Mouse (Mus musculus) heart, postnatal 36 days (tissue): ENCODE measurements at regions not wholly inside any gene's neighbourhood (a gene's known extent, or its start where the extent isn't known, plus 50 kb on each side); places are given as distances from the start of the nearest gene placed in this dataset.

Experiments
- DNase-seq, 2 experiments: peaks; one replicate each; pipeline ENCODE4 v3.0.0; 2021 to 2022
- intact Hi-C: fragments of 180-260 bp; cut with DNase I; formaldehyde crosslinking; loops from one replicate; pipeline ENCODE4 v1.15.1; 2025

DNA sequence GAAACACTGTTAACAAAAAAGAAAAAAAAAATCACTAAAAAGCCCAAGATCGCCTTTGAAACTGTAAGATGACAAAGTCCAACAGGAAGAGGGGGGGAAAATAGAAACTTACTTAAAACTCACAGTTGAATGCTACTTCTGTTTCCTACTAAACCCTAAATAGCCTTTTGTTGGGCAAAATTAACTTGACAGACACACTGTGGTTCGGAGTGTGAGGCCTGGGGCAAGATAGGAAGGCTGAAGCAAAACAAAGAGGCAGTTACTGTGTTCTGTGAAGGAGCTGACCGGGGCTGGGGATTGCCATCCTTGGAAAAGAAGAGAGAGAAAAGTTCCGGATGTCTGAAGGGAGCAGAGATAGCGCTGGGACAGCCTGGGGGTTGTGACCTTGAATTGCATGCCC lies 627.7 kb upstream of the Pkn2 start:
- no peak for DNase-seq
- intact Hi-C loops = loop anchor here (10.0 kb wide), 1 partner anchor 735 kb away; no protein-coding TSS in a partner anchor

DNA sequence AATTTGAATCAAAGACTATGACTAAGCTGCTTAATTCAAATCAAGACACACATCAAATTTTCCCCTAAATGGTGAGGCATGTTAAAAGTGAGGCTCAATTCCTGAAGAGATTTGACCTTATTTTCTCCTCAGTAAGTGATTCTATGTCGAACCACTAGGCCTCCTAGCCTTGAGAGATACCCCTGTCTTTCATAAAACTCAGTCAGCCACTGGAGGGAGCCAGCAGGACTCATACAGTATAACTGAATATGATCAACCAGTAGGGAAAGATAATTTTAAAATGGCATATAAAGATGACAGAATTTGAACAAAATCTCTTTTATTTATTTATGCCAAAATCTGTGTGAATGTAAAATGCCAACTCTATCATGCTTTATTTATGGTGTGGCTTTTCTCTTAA lies 626.5 kb upstream of the Pkn2 start:
- intact Hi-C loops = loop anchor here (10.0 kb wide), 1 partner anchor 737 kb away; no protein-coding TSS in a partner anchor
- DNase-seq = peak; percentile 5 to 16

DNA sequence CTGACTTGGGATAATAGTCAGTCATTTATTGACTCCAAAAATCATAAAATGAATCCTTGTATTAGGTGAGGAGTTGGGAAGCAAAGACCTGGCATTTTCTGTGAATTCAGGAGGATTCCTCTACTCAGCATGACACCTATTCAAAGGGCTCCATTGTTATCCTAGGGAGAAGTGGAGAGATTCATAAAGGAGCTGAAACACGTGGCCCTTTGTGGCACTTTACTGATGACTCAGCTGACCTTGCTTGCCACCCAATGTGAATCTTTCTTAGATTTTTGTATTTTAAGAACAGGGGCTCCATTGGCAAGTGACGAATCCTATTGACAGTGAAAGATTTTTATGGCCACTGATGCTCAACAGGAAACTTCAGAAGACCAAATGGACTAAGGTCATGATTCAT lies 619.2 kb upstream of the Pkn2 start:
- DNase-seq = no peak
- intact Hi-C loops = loop anchor here (10.0 kb wide), 1 partner anchor 744 kb away; no protein-coding TSS in a partner anchor

DNA sequence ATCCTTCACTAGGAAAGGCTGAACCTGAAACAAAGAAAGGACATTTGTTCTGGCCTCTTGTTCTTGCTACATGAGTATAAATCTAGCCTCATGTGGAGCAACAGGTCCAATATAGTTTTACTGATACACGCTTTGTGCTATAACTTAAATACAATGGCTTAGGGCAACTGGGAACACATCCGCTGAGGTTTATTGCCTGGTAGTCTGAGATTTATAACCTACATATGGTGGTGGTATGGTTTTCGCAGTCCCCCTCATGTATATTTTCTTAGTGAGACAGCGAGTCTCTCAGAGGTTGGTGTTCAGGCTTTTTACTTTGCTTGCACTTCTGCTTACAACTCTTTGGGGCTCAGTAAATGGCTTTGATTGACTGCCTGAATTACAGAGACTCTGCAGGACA lies 613.6 kb upstream of the Pkn2 start:
- no peak for DNase-seq
- intact Hi-C loops = no loop called here

DNA sequence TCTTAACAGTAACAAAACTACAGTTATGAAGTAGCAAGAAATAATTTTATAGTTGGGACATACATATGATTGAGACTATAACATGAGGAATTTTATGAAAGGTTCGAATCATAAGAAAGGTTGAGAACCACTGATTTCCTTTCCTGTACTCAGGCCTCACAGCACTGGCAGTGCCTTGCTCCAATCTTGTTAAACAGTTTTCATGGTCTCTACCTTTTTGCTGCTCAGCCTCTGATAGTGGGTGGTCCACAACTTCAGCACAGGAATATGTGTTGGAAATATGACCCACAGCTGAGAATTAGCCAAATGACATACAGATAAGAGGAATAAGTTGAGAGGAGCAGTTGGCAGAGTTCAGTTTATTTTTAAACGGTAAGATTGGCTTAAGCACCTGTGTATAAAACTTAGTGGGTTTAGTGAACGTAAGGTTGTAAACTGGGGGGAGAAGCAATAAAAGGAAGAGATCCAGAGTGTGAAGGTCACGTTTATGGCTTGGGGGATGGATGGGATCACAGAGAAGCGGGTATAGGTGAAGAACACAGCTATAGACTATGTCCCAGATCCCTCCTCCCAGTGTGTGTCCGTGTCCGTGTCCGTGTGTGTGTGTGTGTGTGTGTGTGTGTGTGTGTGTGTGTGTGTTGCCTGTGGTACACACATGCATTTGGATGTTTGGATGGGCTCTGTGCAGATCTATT lies 596.3 kb upstream of the Pkn2 start:
- DNase-seq = no peak
- intact Hi-C loops = no loop called here

DNA sequence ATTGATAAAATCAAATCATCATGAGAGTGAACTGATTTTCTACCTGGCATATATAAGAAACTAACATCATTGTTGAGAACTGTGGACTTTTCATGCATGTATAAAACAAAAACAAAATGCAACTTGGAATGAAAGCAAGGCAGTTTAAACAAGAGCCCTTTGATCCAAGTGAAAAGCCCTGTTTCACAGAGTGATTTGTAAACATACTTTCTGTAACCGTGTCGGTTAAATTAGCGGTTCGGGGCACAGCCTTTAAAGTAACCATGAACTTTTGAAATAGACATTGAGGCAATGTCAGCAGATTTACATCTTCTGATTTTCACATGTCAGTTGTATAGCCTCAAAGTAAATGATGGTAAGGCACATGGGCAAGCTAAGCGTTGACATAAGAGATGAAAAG lies 593.7 kb upstream of the Pkn2 start:
- DNase-seq = no peak
- intact Hi-C loops = no loop called here

DNA sequence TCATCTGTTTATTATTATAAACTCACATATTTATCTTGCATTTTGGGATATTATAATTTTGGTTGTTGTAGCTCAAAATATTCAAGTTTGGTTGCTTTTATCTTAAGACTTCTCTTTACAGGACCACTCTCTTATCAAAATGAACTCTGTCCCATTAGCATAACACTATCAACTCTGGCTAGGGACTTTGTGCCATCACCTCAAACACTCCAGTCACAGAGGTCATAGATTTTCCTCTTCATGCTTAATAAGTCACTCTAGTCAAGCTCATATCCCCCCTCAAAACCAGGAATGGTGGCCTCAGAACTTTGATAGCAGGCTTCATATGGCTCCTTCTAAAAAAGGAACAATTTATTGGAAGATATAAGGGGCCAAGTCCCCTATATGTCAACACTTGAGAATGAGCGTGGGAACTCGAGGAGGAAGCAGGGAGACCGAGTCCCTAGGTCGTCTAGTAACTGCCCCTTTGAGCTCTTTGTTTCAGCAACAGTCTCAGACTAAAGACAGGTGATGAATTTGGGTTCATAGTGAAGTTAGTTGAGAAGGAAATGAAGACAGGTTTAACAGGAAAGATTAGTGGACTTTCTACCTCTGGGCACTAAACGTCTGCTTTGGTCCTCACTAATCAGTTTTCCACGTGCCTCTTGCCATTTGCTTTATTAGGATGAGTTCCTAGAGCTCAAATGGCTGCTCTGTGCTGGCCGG lies 565.4 kb upstream of the Pkn2 start:
- DNase-seq = no peak
- intact Hi-C loops = no loop called here

DNA sequence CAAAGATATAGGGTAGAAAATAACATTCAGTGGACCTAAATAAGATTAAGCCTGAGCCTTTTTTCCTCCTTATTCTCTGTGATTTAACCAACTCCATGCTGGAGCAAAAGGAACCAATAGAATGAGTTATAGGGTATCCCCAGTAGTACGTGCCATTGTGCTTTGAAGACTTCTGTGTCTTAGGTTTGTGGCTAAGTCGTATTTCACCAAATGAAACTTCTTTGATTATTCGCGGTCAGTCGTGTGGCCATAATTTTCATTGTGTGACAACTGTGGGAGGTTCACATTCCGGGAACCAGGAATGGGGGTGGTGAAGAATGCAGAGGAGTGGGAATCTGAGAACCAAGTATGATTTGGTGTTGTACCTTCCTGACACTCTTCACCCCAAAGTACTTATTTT lies 535.6 kb upstream of the Pkn2 start:
- intact Hi-C loops = no loop called here
- no peak for DNase-seq

DNA sequence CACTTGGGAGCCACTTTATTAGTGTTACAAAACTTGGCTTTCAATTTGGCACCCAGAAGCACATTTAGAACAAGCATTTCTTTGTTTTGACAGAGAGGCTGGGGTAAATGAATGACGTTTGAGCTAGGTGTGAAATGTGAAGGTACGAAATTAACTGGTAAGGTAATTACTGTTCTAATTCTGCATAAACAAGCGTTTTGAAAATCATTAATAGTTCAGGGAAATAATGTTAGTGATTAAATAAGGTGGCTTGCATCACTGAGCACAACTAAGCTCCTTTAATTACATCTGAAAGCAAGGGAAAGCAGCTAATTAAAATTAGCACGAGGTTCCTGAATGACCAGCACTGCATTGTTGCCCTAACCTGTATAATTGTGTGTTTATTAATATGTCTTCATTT lies 529.9 kb upstream of the Pkn2 start:
- no peak for DNase-seq
- intact Hi-C loops = no loop called here

DNA sequence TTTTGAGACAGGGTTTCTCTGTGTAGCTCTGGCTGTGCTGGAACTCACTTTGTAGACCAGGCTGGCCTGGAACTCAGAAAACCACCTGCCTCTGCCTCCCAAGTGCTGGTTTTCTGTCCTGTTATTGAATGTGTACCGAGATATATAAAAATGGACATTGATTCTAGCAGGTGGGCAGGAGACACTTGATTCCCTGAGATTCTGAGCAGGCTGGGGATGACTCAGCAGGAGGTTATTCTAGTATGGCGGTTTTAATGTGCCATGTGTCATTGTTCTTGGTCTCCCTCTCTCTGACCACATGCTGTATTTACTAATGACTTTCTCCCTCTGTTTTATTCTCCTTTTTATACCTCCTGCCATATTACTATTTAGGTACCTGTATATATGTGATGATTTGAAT lies 517.2 kb upstream of the Pkn2 start:
- intact Hi-C loops = no loop called here
- DNase-seq = no peak

DNA sequence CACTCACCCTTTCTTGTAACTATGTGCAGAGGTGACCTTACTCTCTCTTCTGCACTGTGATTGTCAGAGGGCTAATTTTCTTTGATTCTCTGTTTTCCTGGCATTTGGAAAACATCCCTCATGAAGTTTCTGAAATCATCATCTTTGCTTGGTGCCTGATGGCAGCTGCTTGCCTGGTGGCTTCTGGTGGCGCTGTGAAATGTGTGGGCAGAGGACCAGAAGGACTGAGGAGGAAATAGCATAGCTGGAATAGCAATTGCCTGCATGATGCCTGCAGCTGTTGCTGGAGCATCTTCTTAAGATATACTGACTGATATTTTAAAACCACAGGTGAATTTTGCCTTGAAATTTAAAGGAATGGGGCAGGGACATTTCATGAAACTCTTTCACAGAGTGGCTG lies 502.6 kb upstream of the Pkn2 start:
- intact Hi-C loops = no loop called here
- no peak for DNase-seq

DNA sequence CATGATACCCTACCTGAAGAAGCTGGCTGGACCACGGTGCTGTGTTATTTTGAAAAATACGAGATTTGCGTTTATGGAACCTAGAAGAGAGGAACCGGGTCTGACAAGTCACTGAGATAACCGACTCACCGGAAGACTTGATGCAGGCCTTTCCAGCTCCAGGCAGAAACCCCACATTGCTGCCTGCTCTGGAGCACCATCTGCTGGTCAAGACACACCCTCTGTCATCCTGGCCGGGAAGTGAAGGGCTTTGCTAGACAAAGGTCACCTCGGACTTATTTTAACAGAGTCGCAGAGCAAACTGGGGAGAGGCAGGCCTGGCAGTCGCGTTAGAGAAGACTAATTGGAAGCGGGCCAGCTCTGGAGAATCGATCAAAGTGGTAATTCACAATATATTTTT lies 497.4 kb upstream of the Pkn2 start:
- intact Hi-C loops = no loop called here
- peak; percentile 35 to 53 for DNase-seq

DNA sequence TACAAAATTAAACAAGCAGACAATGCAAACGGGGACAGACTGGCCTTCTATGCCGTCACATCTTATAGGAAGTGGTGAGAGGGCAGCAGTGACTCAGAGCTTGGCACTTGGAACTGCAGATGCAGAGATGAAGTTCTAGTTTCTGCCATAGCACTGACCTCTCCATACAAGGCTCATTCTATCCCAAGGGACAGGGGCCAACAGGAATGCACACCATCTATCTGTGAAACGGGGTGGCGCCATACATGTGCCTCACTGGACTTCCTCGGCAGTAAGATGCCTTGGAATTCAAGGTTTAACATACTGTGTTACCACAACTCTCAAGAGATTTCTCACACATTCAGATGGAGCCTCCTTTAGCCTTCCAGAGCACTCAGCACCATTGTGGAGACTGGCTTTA lies 495.6 kb upstream of the Pkn2 start:
- no peak for DNase-seq
- intact Hi-C loops = no loop called here

DNA sequence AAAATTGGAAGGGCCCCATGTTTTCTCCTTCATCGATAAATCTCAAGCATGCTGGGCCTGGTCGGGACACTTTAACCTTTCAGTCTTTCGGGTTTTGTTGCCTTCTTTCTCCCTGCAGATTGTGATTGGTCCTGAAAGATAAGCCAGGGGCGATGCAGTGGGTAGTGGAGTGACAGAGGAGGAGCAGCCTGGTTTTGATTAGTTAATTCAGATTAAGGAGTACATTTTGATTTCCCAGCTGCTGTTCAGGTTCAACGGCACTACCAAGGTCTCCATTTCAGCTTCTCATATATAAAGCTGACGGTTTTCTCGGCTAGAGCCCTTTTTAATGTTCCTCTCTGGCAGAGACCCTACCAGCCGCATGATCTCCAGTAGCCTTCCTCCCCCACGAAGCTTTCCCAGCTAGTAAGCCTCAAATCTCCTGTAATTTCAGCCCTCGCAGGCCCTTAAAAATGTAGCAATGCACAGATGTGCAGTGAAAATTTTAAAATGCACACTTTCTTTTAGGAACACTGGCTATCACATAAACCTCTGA lies 493.8 kb upstream of the Pkn2 start:
- intact Hi-C loops = no loop called here
- no peak for DNase-seq

DNA sequence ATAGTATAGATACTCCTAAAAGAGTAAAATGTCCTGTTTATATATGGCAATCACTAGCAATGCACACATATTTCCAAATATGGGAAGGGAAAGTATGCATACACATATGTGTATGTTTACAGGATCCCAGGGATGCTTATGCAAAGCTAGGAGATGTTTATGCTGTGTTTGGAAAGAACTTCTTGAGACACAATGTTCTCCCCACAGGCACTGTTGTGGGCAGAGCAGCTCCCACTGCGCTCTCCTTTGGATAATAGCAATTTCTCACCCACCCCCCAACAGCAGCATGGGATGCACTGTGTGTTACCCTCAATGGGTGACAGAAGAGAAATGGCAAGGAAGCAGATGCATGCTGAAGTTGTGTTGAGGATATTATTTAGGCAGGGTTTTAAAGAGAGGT lies 491.7 kb upstream of the Pkn2 start:
- intact Hi-C loops = no loop called here
- DNase-seq = no peak

DNA sequence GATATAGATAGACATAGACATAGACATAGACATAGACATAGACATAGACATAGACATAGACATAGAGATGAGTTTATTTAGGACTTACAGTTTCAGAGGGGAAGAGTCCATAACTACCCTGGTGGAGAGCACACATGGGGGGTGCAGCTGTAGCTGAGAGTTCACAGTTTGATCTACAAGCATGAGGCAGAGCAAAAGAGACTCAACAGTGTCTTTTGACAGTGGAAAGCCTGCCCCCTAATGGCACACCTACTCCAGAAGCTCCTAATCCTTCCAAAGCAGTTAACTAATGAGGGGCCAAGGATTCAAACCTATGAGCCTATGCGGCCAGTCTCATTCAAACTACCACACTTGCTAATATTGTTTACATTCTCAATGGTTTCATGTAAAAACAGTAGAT lies 487.2 kb upstream of the Pkn2 start:
- DNase-seq = no peak
- intact Hi-C loops = no loop called here

DNA sequence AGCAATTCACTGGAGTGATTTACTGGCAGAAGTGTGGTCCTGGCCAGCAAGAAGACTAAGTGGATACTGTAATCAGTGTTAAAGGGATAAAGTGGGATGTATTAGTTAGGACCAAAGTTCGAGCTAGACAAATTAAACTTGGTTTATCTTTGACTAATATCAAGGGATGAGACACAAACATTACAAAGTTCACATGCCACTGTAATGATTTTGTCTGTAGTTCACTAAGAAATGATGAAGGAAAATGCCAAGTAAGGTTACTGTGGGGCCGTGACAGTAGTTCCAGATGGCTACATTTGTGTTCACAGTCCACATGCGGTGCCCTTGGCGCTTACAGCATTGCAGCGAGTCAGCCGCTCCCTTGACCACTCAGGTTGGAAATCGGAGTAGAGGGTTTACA lies 458.2 kb upstream of the Pkn2 start:
- no peak for DNase-seq
- intact Hi-C loops = no loop called here

DNA sequence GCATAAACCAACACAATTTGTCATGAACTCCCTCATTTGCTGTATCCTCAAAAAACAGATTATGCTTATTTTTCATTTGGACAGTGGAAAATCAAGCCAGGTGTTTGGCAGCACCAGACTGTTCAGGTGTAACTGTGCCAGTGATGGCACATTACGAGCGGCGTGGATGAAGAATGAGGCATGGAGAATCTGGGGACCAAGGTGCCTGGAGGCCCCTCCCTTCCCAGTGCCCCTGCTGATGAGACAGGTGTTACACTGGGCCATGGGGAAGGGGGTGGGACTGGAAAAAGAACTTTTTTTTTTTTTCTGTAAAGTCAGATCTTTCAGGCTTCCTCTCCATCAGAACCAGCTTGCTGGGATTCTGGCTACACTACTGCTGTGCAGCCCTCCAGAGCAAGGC lies 451.5 kb upstream of the Pkn2 start:
- intact Hi-C loops = no loop called here
- no peak for DNase-seq

DNA sequence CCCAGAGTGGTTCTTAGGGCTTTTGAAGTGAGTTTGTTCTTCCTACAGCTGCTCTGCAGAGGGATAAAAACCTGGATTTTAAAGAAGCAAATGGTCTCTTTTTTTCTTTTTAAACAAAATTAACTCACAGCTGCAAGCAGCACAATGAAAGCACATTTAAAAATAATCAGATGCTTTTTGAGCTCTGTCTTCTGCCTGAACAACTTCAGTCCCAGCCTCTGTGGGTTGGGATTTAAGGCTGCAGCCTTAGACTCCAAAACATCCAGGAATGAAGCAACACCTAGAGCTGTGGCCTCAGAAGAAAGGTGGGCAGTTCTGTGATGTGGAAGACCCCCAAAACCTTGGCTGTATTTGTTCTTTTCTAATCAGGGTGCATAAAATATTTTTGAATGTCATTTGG lies 446.7 kb upstream of the Pkn2 start:
- intact Hi-C loops = no loop called here
- no peak for DNase-seq

DNA sequence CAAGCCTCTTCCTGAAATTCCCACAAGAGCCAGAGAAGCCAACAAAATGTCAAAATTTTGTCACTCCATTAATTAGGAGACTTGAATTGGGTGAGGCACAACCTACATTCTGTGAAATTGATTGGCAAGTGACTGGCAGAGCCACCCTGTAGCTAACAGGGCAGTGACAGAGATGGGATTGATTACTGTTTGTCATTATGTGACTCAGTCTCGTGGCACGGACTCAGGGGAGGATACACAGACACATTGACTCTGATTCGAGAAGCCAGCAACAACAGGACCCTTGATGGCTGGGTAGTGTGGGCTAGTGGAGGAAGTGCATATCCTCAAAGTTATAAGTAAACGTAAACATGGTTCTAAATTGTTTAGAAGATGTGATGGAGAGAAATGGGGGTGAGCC lies 445.8 kb upstream of the Pkn2 start:
- no peak for DNase-seq

DNA sequence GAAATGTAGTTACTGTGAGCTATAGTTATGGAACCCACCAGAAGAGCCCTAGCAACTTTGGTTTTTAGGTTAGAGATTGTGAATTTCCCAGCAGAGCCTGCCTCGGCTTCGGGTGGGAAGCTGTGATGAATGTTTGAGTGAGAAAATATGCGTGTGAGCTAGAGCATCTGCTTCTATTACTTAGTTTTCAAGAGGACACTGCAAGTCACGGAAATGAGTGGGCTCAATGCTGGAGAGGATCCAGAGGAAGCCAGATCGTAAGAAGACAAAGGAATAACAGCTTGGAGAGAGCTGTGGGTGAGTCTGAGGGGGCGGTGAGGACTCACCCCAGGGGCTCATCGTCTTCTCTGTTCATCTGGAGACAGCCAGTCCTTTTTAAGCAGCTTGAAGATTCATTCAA lies 434.7 kb upstream of the Pkn2 start:
- intact Hi-C loops = no loop called here

More for the DNA sequence above, 445.8 kb upstream of the Pkn2 start:
- intact Hi-C loops = no loop called here

DNA sequence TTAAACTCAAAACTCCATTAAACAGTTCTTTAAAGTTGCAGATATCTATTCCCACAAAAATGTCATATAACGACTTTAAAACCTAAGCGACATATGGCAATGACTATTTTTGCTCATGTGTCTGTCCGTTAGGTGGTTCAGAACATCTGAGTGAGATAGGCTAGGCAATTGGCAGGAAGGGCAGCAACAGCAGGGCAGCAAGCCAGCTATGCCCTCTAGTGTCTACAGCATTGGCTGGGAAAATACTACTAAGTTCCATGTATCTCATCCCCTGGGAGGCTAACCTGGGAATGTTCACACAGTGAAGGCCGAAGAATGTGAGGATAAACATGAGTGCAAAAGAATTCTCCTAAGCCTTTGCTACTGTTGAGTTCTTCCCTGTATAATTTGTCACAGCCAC lies 410.0 kb upstream of the Pkn2 start:
- intact Hi-C loops = no loop called here
- DNase-seq = peak in 1 of 2 experiments; percentile 5

More for the DNA sequence above, 434.7 kb upstream of the Pkn2 start:
- no peak for DNase-seq
